In genomic region chr16:22547741-22548140, GRCm38 (mm10) we compare ENCODE assay signal across 8 mouse cellular contexts.
DNase-seq lines count a peak whose midpoint lies in the region; ATAC-seq and TF ChIP-seq lines count a peak whose summit lies in the region.

No protein-coding gene starts in this region.

- WGBS in heart, adult 2 months, result 52% methylated on average over 10 of the region's 10 CpGs
- 56% methylated on average over 10 of the region's 10 CpGs for WGBS in embryonic facial prominence, embryonic 11.5 days
- 64% methylated on average over 10 of the region's 10 CpGs for WGBS in hindbrain, embryonic 16.5 days
- WGBS in midbrain, embryonic 11.5 days, result 61% methylated on average over 10 of the region's 10 CpGs

- no peak overlapping the region; the same call in 1 of the 2 replicates for H3K27ac ChIP-seq in heart, adult 2 months
- no peak overlapping the region for H3K27ac ChIP-seq in embryonic facial prominence, embryonic 11.5 days (replicated peaks; ENCODE audit: low read depth, low read length)
- no peak overlapping the region for H3K27ac ChIP-seq in hindbrain, embryonic 16.5 days (ENCODE audit: low read depth, low read length)
- H3K27ac ChIP-seq in midbrain, embryonic 11.5 days (ENCODE audit: low read depth, low read length), result no peak overlapping the region

- no peak for TF ChIP-seq POLR2A in heart, adult 2 months (IDR thresholded peaks at IDR 0.05; ENCODE audit: insufficient read depth, low read depth, low read length)

- H3K4me3 ChIP-seq in heart, adult 2 months, result peak overlapping the region; percentile 41
- no peak overlapping the region; the same call in 1 of the 2 replicates for H3K4me3 ChIP-seq in embryonic facial prominence, embryonic 11.5 days (ENCODE audit: low read depth, low read length)
- H3K4me3 ChIP-seq in hindbrain, embryonic 16.5 days (ENCODE audit: low read length), result peak overlapping the region; percentile 45; the same call in 1 of the 2 replicates
- H3K4me3 ChIP-seq in midbrain, embryonic 11.5 days (ENCODE audit: low read depth, low read length), result no peak overlapping the region

- no peak overlapping the region for H3K9ac ChIP-seq in heart, adult 2 months (ENCODE audit: low read depth, low read length)
- H3K9ac ChIP-seq in embryonic facial prominence, embryonic 11.5 days (replicated peaks; ENCODE audit: low read length), result no peak overlapping the region
- no peak overlapping the region for H3K9ac ChIP-seq in hindbrain, embryonic 16.5 days (ENCODE audit: low read depth, low read length)
- H3K9ac ChIP-seq in midbrain, embryonic 11.5 days (ENCODE audit: low read length), result no peak overlapping the region

- no peak for TF ChIP-seq EP300 in heart, adult 2 months (IDR thresholded peaks at IDR 0.05; ENCODE audit: insufficient read depth, low read depth, low read length)

- peaks cover 7% of the 10 kb centered on the region; the same call in 1 of the 2 replicates for H3K36me3 ChIP-seq in heart, adult 2 months (ENCODE audit: control insufficient read depth, insufficient read depth, low read length)
- H3K36me3 ChIP-seq in embryonic facial prominence, embryonic 11.5 days (replicated peaks; ENCODE audit: control insufficient read depth, insufficient read depth, low read depth, low read length), result no peaks in the 10 kb centered on the region
- no peaks in the 10 kb centered on the region for H3K36me3 ChIP-seq in hindbrain, embryonic 16.5 days (ENCODE audit: control insufficient read depth, insufficient read depth, low read length)
- H3K36me3 ChIP-seq in midbrain, embryonic 11.5 days (ENCODE audit: control insufficient read depth, insufficient read depth, low read length), result no peaks in the 10 kb centered on the region

- no peaks in the 10 kb centered on the region for H3K27me3 ChIP-seq in heart, adult 2 months (ENCODE audit: control insufficient read depth, insufficient read depth, low read length)
- H3K27me3 ChIP-seq in embryonic facial prominence, embryonic 11.5 days (ENCODE audit: control insufficient read depth, insufficient read depth, low read length), result 0 out of 2 replicates have a peak, but pooled peaks cover 3% of the 10 kb centered on the region
- no peaks in the 10 kb centered on the region for H3K27me3 ChIP-seq in hindbrain, embryonic 16.5 days (replicated peaks; ENCODE audit: control insufficient read depth, insufficient read depth, low read length)
- H3K27me3 ChIP-seq in midbrain, embryonic 11.5 days (ENCODE audit: control insufficient read depth, insufficient read depth, low read length), result peaks cover 8% of the 10 kb centered on the region

- intact Hi-C loops in heart, adult 2 months (cut with DNase I), result loop anchor here (1.0 to 5.0 kb wide), 3 partner anchors 45 to 245 kb away; partner anchors contain the start of gene Etv5

- H3K9me3 ChIP-seq in embryonic facial prominence, embryonic 11.5 days (replicated peaks; ENCODE audit: control insufficient read depth, low read length), result no peaks in the 10 kb centered on the region
- no peaks in the 10 kb centered on the region for H3K9me3 ChIP-seq in hindbrain, embryonic 16.5 days (ENCODE audit: control insufficient read depth, low read length)
- no peaks in the 10 kb centered on the region for H3K9me3 ChIP-seq in midbrain, embryonic 11.5 days (ENCODE audit: control insufficient read depth, low read length)

- peak overlapping the region; percentile 68; the same call in 1 of the 2 replicates for H3K4me2 ChIP-seq in embryonic facial prominence, embryonic 11.5 days (ENCODE audit: low read depth, low read length)
- peak overlapping the region; percentile 78 for H3K4me2 ChIP-seq in hindbrain, embryonic 16.5 days (ENCODE audit: low read length)
- H3K4me2 ChIP-seq in midbrain, embryonic 11.5 days, result peak overlapping the region; percentile 44

- ATAC-seq in embryonic facial prominence, embryonic 11.5 days (replicated peaks; ENCODE audit: insufficient number of reproducible peaks, low FRiP score, low TSS enrichment, low read depth), result no peak; the same call in 1 of the 2 replicates
- no peak; the same call in 1 of the 2 replicates for ATAC-seq in hindbrain, embryonic 16.5 days
- ATAC-seq in midbrain, embryonic 11.5 days (ENCODE audit: low FRiP score), result 0 out of 2 replicates have a peak, but pooled peaks have one; percentile 10

- peaks cover 14% of the 10 kb centered on the region for H3K4me1 ChIP-seq in heart, adult 2 months (ENCODE audit: control insufficient read depth, insufficient read depth, low read length)
- H3K4me1 ChIP-seq in embryonic facial prominence, embryonic 11.5 days (ENCODE audit: control insufficient read depth, insufficient read depth, low read length), result no peaks in the 10 kb centered on the region; the same call in 1 of the 2 replicates
- peaks cover 18% of the 10 kb centered on the region for H3K4me1 ChIP-seq in hindbrain, embryonic 16.5 days (ENCODE audit: control insufficient read depth, insufficient read depth, low read depth, low read length)
- peaks cover 9% of the 10 kb centered on the region for H3K4me1 ChIP-seq in midbrain, embryonic 11.5 days (ENCODE audit: control insufficient read depth, insufficient read depth, low read length)

- no peaks in the 10 kb centered on the region for H3K79me2 ChIP-seq in heart, adult 2 months (replicated peaks; ENCODE audit: control insufficient read depth, insufficient read depth, low read length)

- no peak for TF ChIP-seq CTCF in heart, adult 2 months (IDR thresholded peaks at IDR 0.05)

- no peak for DNase-seq in heart, adult 2 months
- DNase-seq in heart, postnatal 4 days, result no peak
- no peak for DNase-seq in embryonic facial prominence, embryonic 11.5 days (ENCODE audit: low spot score)
- peak; percentile 88 for DNase-seq in midbrain, embryonic 11.5 days (ENCODE audit: low spot score, missing footprints)
- no peak for DNase-seq in right cerebral cortex, postnatal 25 days
- no peak for DNase-seq in urinary bladder, adult 2 months (ENCODE audit: low spot score)
- DNase-seq in testis, postnatal 10 days (ENCODE audit: low spot score), result no peak

Comparison
In these comparisons a context has a peak if more than half of its experiments do, and no peak if none do; other contexts are left out.
1. H3K4me3 ChIP-seq: peak in heart, adult 2 months (single experiment) and hindbrain, embryonic 16.5 days (single experiment); none in embryonic facial prominence, embryonic 11.5 days (single experiment) and midbrain, embryonic 11.5 days (single experiment).
2. Peak in every context shown above with its lines, with median percentiles within 50 percentile points of each other: H3K4me2 ChIP-seq.